ENCODE assay signal across 29 mouse cellular contexts in genomic region chr3:133428003-133428402, GRCm38 (mm10).
"Had no signal": no experiment of that assay in that cellular context is flagged by ENCODE, and none has a peak within 500 bp of the region (broad histone marks: within the 10 kb centered on the region; RNA-seq: fewer than 3 reads in every experiment).

No protein-coding gene starts in this region.

- H3K9ac ChIP-seq: limb, embryonic 12.5 days; limb, embryonic 13.5 days; limb, embryonic 15.5 days; liver, embryonic 12.5 days; liver, embryonic 13.5 days; liver, embryonic 14.5 days; liver, embryonic 15.5 days; liver, postnatal 0 days; lung, embryonic 14.5 days; lung, embryonic 15.5 days; midbrain, embryonic 12.5 days; midbrain, embryonic 13.5 days; midbrain, embryonic 15.5 days; neural tube, embryonic 12.5 days had no signal

- H3K4me1 ChIP-seq: limb, embryonic 12.5 days; limb, embryonic 13.5 days; limb, embryonic 15.5 days; liver, embryonic 12.5 days; liver, embryonic 13.5 days; liver, embryonic 15.5 days; lung, embryonic 15.5 days; megakaryocyte, embryonic 14.5 days; midbrain, embryonic 10.5 days; midbrain, embryonic 12.5 days; midbrain, embryonic 13.5 days; midbrain, embryonic 15.5 days; neural tube, embryonic 12.5 days had no signal

- H3K36me3 ChIP-seq: limb, embryonic 12.5 days; limb, embryonic 13.5 days; limb, embryonic 15.5 days; liver, embryonic 12.5 days; liver, embryonic 13.5 days; liver, embryonic 15.5 days; lung, embryonic 15.5 days; midbrain, embryonic 10.5 days; midbrain, embryonic 12.5 days; midbrain, embryonic 13.5 days; midbrain, embryonic 15.5 days; neural tube, embryonic 12.5 days had no signal

- H3K4me2 ChIP-seq: limb, embryonic 12.5 days; limb, embryonic 13.5 days; limb, embryonic 15.5 days; liver, embryonic 11.5 days; liver, embryonic 12.5 days; liver, embryonic 13.5 days; liver, embryonic 15.5 days; lung, embryonic 14.5 days; lung, embryonic 15.5 days; midbrain, embryonic 11.5 days; midbrain, embryonic 12.5 days; midbrain, embryonic 13.5 days; midbrain, embryonic 15.5 days; neural tube, embryonic 12.5 days had no signal

- H3K4me3 ChIP-seq: limb, embryonic 12.5 days; limb, embryonic 13.5 days; limb, embryonic 15.5 days; liver, embryonic 12.5 days; liver, embryonic 13.5 days; liver, embryonic 15.5 days; lung, embryonic 15.5 days; megakaryocyte, embryonic 14.5 days; midbrain, embryonic 10.5 days; midbrain, embryonic 12.5 days; midbrain, embryonic 13.5 days; midbrain, embryonic 15.5 days; myocyte; neural tube, embryonic 12.5 days had no signal

- H3K9me3 ChIP-seq: limb, embryonic 12.5 days; limb, embryonic 13.5 days; limb, embryonic 15.5 days; liver, embryonic 12.5 days; liver, embryonic 13.5 days; liver, embryonic 15.5 days; lung, embryonic 15.5 days; megakaryocyte, embryonic 14.5 days; midbrain, embryonic 10.5 days; midbrain, embryonic 12.5 days; midbrain, embryonic 13.5 days; midbrain, embryonic 15.5 days; neural tube, embryonic 12.5 days had no signal

- H3K27ac ChIP-seq: limb, embryonic 12.5 days; limb, embryonic 13.5 days; limb, embryonic 15.5 days; liver, embryonic 12.5 days; liver, embryonic 13.5 days; liver, embryonic 14.5 days; liver, embryonic 15.5 days; lung, embryonic 15.5 days; macrophage; midbrain, embryonic 10.5 days; midbrain, embryonic 12.5 days; midbrain, embryonic 13.5 days; midbrain, embryonic 15.5 days; neural tube, embryonic 12.5 days had no signal

- H3K27me3 ChIP-seq: limb, embryonic 12.5 days; limb, embryonic 13.5 days; limb, embryonic 15.5 days; liver, embryonic 12.5 days; liver, embryonic 13.5 days; liver, embryonic 15.5 days; lung, embryonic 15.5 days; megakaryocyte, embryonic 14.5 days; midbrain, embryonic 12.5 days; midbrain, embryonic 13.5 days; midbrain, embryonic 15.5 days; neural tube, embryonic 12.5 days had no signal

- DNase-seq: left cerebral cortex, postnatal 4 days; liver; liver, embryonic 13.5 days; liver, postnatal 0 days; lung, adult 18-20 months; lung, adult 2 months; lung, embryonic 14.5 days; lung, postnatal 10 days; lung, postnatal 14 days; lung, postnatal 36 days; lung, postnatal 4 days; midbrain, embryonic 14.5 days had no signal
